Mouse (Mus musculus) WW6 (cell line): Measurements from ENCODE around the gene Stag2.

Experiments
- DNase-seq: peaks from one replicate; pipeline ENCODE4 v3.0.0-alpha.2; 2013; ENCODE audit warnings: low read depth, low spot score

Gene Stag2

DNA sequence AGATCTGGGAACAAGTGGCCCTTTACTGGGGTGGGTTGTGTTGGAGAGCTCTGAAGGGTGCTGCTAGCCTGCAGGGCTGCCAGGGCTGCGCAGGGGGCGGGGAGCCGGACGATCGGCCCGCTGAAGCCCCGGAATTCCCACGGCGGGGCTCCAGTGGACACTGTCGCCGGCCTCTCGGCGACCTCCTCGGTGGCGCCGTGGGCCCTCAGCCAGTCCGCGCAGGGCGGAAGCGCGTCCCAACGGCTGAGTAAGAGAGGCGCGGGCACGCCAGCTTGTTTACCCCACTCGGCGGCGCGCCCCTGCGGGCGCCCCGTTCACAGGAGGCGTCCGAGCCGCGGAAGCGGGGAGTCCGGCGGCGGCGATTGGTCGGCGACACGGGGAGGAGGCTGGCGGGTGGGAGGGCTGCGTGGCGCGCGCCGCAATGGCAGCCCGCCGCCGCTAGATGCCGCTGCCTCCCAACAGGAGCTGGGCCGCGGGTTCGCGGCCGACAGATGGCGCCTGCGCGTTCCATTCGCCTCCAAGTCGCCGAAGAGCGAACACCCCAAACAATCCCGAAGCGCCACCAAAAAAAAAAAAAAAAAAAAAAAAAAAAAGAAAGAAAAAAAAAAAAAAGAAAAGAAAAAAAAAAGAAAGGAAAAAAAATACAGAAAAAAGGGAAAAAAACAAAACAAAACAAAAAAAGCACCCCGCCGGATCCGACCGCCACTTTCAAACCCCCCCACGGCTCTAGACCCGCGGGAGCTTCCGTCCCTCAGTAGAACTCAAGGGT lies at the start of gene Stag2:
TSS of gene Stag2 (plus strand) at position 530 of the 769 bp plus-strand sequence.
- no peak for DNase-seq

DNA sequence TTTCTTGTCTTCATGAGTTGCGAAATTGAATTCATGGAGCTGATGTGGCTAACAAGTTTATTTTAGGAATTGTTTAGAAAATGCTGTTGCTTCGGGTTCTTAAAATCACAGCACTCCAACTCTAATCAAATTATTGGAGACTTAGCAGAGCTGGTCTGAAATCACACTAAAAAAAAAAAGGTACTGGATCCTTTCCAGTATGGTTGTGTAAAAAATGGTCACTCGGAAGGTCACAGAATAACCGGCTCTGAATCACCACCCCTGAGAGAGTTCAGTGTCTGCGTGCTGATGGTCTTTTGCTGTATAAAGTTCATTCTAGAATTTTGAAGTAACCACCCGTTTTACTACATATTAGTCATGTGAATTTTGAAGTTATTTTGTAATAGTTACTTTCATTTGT lies 42.0 kb upstream of the Stag2 start:
- no peak for DNase-seq

DNA sequence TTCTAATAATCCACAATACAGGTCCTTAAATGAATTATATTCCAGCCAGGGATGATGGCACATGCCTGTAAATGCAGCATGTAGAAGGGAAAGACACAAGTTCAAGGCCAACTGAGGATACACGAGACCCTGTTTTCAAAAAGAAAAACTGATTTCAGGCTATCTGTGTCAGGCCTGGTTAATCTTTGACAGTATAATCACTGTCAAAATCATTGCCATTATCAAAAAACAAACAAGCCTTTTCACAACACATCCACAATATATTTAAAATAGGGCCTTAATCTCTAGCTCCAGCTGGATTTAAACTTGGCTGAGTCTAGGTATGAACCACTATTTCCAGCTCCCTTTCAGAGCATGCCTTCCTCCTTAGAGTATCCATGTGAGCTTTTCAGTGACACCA lies 38.5 kb upstream of the Stag2 start:
- no peak for DNase-seq

DNA sequence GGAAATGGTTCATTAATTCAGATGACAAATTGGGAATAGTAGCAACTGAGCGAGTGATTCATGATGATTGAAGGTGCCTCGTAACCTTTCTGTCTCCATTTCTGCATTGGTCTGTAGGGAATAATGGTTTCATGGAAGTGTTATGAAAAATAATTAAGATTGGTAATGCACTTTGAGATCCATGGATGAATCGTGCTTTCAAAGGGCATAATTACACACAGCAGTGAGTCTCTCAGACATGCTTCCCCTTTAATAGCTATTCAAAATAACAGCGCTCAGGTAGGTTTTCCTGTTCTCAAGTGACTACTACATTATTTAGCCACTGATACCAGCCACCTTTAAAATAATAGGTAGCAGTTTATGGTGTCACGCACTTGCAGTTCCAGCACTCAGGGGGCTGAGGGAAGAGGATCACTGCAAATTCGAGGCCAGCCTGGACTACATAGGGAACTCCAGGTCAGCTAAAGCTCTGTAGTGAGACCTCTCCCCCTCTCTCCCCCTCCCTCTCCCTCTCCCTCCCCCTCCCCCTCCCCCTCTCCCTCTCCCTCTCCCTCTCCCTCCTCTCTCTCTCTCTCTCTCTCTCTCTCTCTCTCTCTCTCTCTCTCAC lies 29.6 kb upstream of the Stag2 start:
- DNase-seq, result no peak

DNA sequence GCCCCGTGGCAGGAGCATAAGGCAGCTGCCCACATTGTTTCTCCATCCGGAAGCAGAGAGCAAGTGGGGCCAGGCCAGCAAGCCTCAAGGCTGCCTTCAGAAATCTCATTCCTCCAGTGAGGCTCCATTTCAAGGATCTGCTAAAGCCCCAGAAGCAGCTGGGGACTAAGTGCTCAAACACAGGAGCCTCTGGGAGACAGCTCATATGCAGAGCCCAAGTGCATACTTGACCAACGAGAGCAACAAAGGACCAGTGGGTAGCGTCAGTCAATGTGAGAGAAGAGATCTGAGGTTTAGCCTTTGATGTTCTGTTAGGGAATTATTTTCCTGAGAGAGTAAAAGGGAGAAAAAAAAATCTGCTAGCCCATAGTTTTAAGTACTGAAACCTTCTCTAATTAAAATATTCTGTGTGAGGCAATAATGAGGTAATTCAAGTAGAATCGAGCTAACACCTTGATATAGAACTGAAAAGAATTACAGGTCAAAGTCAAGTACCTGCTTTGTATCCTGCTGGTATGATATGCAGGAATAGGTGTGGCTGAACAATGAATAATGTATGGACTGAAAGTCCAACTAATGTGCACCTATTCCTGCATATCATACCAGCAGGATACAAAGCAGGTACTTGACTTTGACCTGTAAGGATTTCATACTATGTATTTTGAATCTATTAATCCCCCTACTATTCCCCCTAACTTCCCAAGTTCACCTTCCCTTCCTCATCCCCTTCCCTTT lies 24.0 kb upstream of the Stag2 start:
- DNase-seq, result no peak

DNA sequence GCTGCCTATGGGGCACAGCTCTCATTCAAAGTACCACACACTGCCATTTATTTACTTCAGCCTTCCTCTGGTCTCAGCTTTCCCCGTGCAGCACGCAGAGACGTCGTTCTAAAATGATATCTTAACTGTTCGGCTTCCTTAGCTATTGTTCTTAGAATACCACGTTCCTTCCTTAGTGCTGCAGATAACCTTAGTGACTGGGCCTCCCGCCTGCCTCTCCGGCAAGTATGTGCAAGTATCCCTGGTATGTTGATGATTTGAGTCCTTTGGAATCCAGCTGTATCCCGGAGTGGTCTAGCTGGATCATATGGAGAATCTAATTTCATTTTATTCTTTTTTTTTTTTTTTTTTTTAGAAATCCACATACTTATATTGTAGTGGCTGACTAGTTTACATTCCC lies 9.2 kb upstream of the Stag2 start:
- DNase-seq, result no peak

DNA sequence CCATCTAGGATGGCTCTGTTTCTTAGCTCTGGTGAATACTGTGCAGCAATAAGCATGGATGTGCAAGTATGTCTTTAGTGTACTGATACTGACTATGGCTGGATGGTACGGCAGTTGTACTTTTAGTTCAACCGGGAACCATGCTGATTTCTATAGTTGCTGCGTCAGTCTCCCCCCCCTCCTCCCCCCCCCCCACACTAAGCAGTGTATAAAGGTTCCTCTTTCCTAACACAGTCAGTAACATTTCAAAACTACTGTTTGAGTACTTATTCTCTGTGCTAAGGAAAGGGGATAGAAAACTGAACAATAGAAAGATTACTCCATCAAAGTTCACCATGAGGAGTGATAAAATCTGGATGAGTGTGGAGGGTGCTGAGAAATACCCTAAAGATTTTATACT lies 6.5 kb upstream of the Stag2 start:
- DNase-seq, result no peak

GRCm38 (mm10) chrX:42143991-42144390 lies 5.1 kb upstream of the Stag2 start:
- no peak for DNase-seq

DNA sequence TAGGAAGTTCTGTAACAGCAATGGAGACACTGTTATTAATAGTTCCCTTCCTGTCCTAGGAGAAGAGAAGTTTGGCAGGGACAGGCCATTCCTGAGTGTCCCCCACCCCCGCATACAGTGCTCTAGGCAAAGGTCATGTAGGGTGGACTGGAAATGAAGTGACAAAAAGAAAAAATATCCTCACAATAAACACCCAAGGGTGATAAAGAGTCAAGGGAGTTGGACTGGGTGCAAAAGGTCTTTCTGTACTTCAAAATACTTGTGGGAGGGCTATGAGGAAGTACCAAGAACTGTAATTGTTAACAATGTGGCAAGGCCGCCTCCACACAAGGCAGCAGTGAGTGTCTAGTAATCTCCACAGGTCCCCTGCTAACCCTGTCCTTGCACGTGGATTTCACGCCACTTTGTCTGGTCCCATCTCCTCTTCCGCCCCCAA lies 1.1 kb upstream of the Stag2 start:
- no peak for DNase-seq

- no peak for DNase-seq
Observed at GRCm38 (mm10) chrX:42149557-42150345, 634 bp downstream of the Stag2 start.

DNA sequence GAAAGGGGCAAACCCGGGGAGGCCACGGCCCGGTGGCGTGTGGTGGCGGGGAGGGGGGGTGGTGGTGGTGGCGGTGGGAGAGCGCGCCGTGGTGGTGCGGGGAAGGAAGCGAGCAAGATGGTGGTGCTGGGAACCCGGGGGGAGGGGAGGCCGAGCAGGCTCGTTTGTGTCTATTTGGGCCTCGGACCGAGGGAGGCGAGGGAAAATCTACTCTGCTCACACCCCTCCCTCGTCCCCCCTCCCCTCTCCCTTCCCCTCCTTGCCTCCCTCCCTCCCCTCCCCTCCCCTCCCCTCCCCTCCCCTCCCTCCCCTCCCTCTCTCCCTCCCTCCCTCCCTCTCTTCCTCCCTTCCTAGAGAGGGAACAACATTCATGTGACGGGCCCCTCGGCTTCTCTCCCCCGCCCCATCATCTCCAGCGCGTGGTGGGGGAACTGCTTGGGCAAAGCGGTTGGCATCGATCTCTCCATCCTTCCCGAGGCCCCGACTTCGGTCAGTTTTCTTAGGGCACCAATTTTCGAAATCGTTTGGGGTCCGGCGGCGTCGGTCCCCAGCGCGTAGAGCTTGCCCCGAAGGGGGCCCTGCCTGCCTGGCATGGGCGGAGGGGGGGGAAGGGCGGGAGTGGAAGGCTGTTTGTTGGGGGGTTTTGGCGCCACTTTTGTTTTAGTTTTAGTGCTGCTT lies 1.4 kb downstream of the Stag2 start:
- no peak for DNase-seq

GRCm38 (mm10) chrX:42151024-42151754 lies 2.1 kb downstream of the Stag2 start:
- DNase-seq, result no peak

GRCm38 (mm10) chrX:42151903-42152369 lies 2.8 kb downstream of the Stag2 start:
- DNase-seq, result no peak

GRCm38 (mm10) chrX:42153056-42153455 lies 3.9 kb downstream of the Stag2 start:
- no peak for DNase-seq

GRCm38 (mm10) chrX:42165455-42165854 lies 16.3 kb downstream of the Stag2 start:
- DNase-seq, result no peak

GRCm38 (mm10) chrX:42170811-42171210 lies 21.7 kb downstream of the Stag2 start:
- no peak for DNase-seq

DNA sequence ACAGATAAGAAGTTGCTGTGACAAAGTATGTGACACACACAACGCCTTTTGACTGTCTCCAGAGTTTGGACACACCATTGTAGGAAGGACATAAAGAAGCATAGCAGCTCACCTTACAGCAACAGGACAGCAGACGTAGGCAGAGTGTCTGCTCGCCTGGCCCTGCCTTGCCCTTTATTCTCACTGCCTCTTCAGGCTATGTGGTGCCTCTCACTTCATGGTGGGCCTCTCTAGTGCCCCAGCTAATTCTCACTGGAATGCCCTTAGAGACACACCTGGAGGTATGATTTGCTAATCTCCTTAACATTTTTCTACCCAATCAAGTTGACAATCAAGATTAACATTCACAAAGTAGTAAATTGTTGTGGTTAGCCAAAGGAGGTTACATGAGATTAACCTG lies 38.5 kb downstream of the Stag2 start:
- no peak for DNase-seq

DNA sequence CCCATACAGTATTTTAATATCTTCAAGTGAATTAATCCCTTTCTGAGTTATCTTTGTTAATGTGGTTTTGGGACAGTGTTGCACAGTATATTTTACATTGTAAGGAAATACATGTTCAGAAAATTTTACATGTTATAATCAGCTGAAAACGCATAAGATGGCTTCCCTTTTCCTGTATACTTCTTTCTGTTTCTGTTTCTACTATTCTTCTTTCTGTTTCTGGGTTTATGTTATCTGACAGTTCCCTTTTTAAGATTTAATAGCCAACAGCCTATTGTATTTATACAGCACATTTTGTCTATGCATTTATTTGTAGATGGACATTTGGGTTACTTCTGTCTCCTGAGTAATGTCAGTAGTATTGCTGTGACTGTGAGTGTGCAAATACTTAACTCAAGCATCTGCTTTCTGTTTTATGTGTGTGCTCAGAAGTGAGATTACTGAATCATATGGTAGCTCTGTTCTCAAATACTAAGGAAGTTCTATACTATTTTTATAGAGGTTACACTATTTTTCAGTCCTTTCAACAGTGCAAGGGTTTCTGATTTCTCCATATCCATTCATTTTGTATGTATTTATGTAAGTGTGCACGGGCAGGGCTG lies 39.8 kb downstream of the Stag2 start:
- no peak for DNase-seq

GRCm38 (mm10) chrX:42194608-42195007 lies 45.5 kb downstream of the Stag2 start:
- no peak for DNase-seq

DNA sequence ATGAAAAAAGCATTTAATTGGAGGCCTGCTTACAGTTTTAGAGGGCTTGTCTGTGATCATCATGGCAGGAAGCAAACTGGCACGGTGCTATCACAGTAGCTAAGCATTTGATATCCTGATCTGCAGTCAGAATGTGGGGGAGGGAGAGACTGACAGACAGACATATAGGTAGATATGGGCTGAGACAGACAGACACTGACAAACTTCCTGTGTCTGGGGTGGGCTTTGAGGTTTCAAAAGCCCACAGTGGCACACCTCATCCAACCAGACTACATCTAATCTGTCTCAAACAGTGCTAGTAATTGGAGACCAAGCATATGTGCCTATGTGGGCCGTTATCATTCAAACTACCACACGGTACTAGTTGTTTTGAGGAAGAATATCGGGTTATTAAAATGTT lies 53.4 kb downstream of the Stag2 start:
- no peak for DNase-seq
